Mouse (Mus musculus): ENCODE measurements around the gene Usp19.

GRCm38 (mm10) chr9:108546875-108547274 lies 56.5 kb downstream of the Usp19 start:
- TF ChIP-seq CTCF (IDR thresholded peaks at IDR 0.05; ENCODE audit: extremely low read depth, insufficient read depth, insufficient read length, insufficient replicate concordance) (no peak), POLR2A (IDR thresholded peaks at IDR 0.05; ENCODE audit: low read depth, low read length) (no peak)

All from spleen, adult 2 months (tissue).